Mouse (Mus musculus) bone marrow macrophage, adult 2 months (primary cell): Measurements from ENCODE around the gene Asb6. TPM values are rescaled to one million over a fixed set of nuclear protein-coding genes. Genes with fewer than 3 reads are reported as not detected.

Experiments used
- H3K27ac ChIP-seq: 2 replicates; pipeline ENCODE4 v1.5.1; 2012; ENCODE audit warnings: low read depth, low read length; ENCODE audit not compliant: insufficient read depth
- H3K4me1 ChIP-seq: 2 replicates; pipeline ENCODE4 v1.6.1; 2012; ENCODE audit warnings: low read length; ENCODE audit not compliant: control insufficient read depth, insufficient read depth
- H3K4me3 ChIP-seq: 2 replicates; pipeline ENCODE4 v1.5.1; 2012; ENCODE audit warnings: mild to moderate bottlenecking, low read length, moderate library complexity; ENCODE audit not compliant: insufficient read depth
- CTCF ChIP-seq: IDR thresholded peaks from 2 replicates; pipeline ENCODE4 v1.5.1; 2012; ENCODE audit warnings: low read depth, mild to moderate bottlenecking, low read length, moderate library complexity
- POLR2A ChIP-seq: IDR thresholded peaks from 2 replicates; pipeline ENCODE4 v1.6.1; 2012; ENCODE audit warnings: mild to moderate bottlenecking, low read depth, low read length, borderline replicate concordance
- polyA plus RNA-seq: library from polyadenylated mRNA; stranded (reverse); fragments of >200 nt; gene quantifications from 2 replicates; pipeline ENCODE4 v1.2.4, GENCODE M21; 2012; ENCODE audit not compliant: missing spikeins, insufficient read depth, insufficient read length

Gene Asb6
- polyA plus RNA-seq, 1 experiment, result 19.2 TPM

GRCm38 (mm10) chr2:30784078-30784994, 45.8 kb downstream of the Asb6 start:
- Histone ChIP-seq H3K4me1 (peaks cover 8% of the 10 kb centered on the region), H3K27ac (no peak overlapping the region), H3K4me3 (no peak overlapping the region)
- no peak for TF ChIP-seq POLR2A
- TF ChIP-seq CTCF, result no peak

DNA sequence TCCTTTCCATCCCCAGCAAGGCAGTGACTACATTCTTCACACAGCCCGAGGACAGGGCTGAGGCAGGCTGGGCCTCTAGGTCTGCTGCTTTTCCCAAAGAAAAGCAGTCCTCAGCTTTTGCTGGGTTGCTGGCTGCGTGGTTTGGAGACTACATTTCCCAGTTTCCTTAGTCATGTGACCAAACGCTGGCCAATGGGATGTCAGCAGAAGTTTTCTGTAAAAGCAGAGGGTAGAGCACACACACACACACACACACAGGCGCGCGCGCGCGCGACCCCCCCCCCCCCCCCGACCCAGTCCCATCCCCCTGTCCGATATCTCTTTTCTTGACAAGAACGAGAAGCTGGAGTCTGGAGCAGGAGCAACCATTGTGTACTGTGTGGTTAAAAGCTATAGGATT, 46.8 kb downstream of the Asb6 start:
- H3K4me3 ChIP-seq, result no peak overlapping the region
- TF ChIP-seq POLR2A (no peak), CTCF (no peak)
- no peak overlapping the region for H3K27ac ChIP-seq
- peaks cover 8% of the 10 kb centered on the region for H3K4me1 ChIP-seq

GRCm38 (mm10) chr2:30782312-30783290, 47.5 kb downstream of the Asb6 start:
- Histone ChIP-seq H3K27ac (peak overlapping the region; percentile 10; the same call in 1 of the 2 replicates), H3K4me3 (no peak overlapping the region)
- TF ChIP-seq CTCF (no peak), POLR2A (no peak)

GRCm38 (mm10) chr2:30779241-30779640, 50.9 kb downstream of the Asb6 start:
- Histone ChIP-seq H3K4me1 (peaks cover 9% of the 10 kb centered on the region), H3K27ac (no peak overlapping the region), H3K4me3 (no peak overlapping the region)
- TF ChIP-seq CTCF (no peak), POLR2A (no peak)

More at GRCm38 (mm10) chr2:30782312-30783290, 47.5 kb downstream of the Asb6 start:
- peaks cover 8% of the 10 kb centered on the region for H3K4me1 ChIP-seq

DNA sequence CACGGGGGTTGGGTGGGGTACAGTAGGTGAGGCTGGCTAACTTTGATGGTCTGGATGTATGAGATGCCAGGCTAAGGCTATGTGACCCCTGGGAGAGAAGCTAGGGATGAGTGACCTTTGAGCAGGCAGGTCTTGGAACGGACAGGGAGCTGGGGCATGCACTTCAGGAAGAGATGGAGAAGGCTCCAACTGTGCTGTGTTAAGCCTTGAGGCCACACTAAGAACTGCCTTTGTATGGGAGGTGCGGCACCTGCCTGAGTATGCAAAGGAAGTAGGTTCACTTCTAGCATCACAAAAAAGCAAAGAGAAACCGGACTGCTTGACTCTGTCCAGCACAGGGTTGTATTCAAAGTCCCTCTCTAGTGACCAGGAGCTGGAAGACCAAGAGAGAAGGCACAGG, 51.9 kb downstream of the Asb6 start:
- H3K4me3 ChIP-seq, result no peak overlapping the region
- H3K4me1 ChIP-seq, result peaks cover 18% of the 10 kb centered on the region
- TF ChIP-seq CTCF, result no peak
- TF ChIP-seq POLR2A, result no peak
- no peak overlapping the region for H3K27ac ChIP-seq

DNA sequence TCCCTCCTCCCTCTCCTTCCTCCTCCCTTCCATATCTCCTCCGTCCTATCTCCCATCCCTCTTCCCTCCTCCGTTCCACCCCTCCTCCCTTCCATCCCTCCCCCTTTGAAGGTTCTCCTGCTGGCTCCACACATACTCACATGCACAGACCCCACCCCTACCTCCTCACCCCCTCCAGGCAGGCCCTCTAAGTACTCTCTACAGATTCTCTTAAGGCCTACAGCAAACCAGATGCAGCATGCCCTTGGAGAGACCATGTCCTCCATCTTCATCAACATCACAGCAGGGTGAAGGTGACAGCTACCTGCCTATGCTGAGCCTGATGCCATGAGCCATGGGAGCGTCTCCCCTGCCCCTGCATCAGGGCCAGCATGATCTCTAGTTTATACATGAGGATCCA, 52.9 kb downstream of the Asb6 start:
- Histone ChIP-seq H3K4me3 (no peak overlapping the region), H3K27ac (no peak overlapping the region), H3K4me1 (peaks cover 13% of the 10 kb centered on the region)
- TF ChIP-seq CTCF (no peak), POLR2A (no peak)

- Histone ChIP-seq H3K27ac (no peak overlapping the region), H3K4me3 (no peak overlapping the region), H3K4me1 (peaks cover 13% of the 10 kb centered on the region)
- peak; percentile 39; the same call in 1 of the 2 replicates for TF ChIP-seq CTCF
- no peak for TF ChIP-seq POLR2A
Observed at GRCm38 (mm10) chr2:30775955-30776354, 54.2 kb downstream of the Asb6 start.

GRCm38 (mm10) chr2:30773313-30774005, 56.7 kb downstream of the Asb6 start:
- Histone ChIP-seq H3K4me3 (peak overlapping the region; percentile 47), H3K27ac (peak overlapping the region; percentile 93), H3K4me1 (peaks cover 17% of the 10 kb centered on the region)
- no peak for TF ChIP-seq CTCF
- TF ChIP-seq POLR2A, result no peak

Other genes starting within 250 kb of the Asb6 start
- 0.87 and 2.8 TPM in 2 replicates for gene Cstad, start 235.3 kb downstream of the Asb6 start, polyA plus RNA-seq
- gene 1700001O22Rik, start 26.7 kb downstream of the Asb6 start, polyA plus RNA-seq, result not detected in 2 replicates
- gene Ntmt1, start 22.5 kb downstream of the Asb6 start, polyA plus RNA-seq, result 7.4 and 9.3 TPM in 2 replicates
- gene Prrx2, start 4.6 kb upstream of the Asb6 start, polyA plus RNA-seq, result 0.63 TPM in 1 of 2 replicates, not detected in the other
- gene Ptges, start 99.5 kb upstream of the Asb6 start, polyA plus RNA-seq, result 0.80 and 2.7 TPM in 2 replicates
- gene Tor1b, start 122.6 kb upstream of the Asb6 start, polyA plus RNA-seq, result 26.9 and 28.3 TPM in 2 replicates
- 45.2 and 53.7 TPM in 2 replicates for gene Tor1a, start 137.6 kb upstream of the Asb6 start, polyA plus RNA-seq
- gene BC005624, start 151.9 kb upstream of the Asb6 start, polyA plus RNA-seq, result 90.8 and 96.9 TPM in 2 replicates
- 7.1 and 9.7 TPM in 2 replicates for gene Usp20, start 151.9 kb upstream of the Asb6 start, polyA plus RNA-seq